Mouse (Mus musculus): ENCODE results near the gene Psmd12. TPM values are rescaled to one million over a fixed set of nuclear protein-coding genes. Genes with fewer than 3 reads are reported as not detected.

Gene Psmd12
- polyA plus RNA-seq, 1 experiment from 2014 or later, result 178 TPM

DNA sequence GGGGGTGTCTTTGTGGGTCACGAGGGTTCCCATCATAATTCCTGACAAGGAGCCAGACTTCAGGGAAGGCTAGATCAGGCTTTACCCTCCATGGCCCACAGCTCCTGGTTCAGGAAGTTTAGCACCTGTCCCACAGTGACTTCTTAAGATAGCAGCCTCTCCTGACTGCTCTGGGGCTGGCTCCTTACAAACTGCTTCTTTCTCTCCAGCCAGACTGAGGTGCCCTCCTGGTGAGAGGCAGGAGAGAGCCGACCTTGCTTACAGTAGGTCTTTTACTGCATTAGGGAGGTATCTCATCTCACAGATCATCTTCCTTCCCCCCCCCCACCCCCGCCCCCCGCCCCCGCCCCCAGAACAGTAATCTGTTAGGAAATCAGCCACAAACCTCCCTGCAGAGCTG lies 53.0 kb downstream of the Psmd12 start:
- H3K27me3 ChIP-seq (ENCODE audit: control insufficient read depth, insufficient read depth, low read length), result no peaks in the 10 kb centered on the region
- H3K9ac ChIP-seq (ENCODE audit: low read depth, low read length), result no peak overlapping the region
- no peak for ATAC-seq (replicated peaks; ENCODE audit: insufficient number of reproducible peaks, low FRiP score, low TSS enrichment)
- H3K36me3 ChIP-seq (ENCODE audit: control insufficient read depth, insufficient read depth, low read length), result no peaks in the 10 kb centered on the region
- no peaks in the 10 kb centered on the region for H3K9me3 ChIP-seq (replicated peaks; ENCODE audit: control insufficient read depth, low read length)
- no peak overlapping the region for H3K27ac ChIP-seq (ENCODE audit: low read depth, low read length)
- H3K4me2 ChIP-seq, result no peak overlapping the region
- H3K4me1 ChIP-seq (ENCODE audit: control insufficient read depth, insufficient read depth, low read length), result no peaks in the 10 kb centered on the region
- 29% methylated on average over 4 of the region's 5 CpGs for WGBS (ENCODE audit: insufficient replicate concordance)
- H3K4me3 ChIP-seq (ENCODE audit: low read depth, low read length), result no peak overlapping the region

DNA sequence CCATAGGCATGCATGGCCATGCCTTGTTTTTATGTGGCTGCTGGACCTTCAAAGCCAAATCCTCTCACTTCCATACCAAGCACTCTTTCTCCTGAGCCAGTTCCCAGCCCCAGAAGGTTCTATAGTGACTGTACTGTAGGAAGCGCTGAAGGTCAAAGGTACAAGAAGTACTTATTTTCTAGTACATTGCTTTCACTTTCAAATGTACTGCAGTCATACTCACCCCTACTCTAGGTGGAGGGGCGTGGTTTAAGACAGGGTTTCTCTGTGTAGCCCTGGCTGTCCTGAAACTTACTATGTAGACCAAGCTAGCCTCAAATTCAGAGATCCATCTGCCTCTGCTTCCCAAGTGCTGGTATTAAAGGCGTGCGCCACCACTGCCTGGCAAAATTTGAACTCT lies 59.7 kb downstream of the Psmd12 start:
- H3K27ac ChIP-seq (ENCODE audit: low read depth, low read length), result no peak overlapping the region
- ATAC-seq (replicated peaks; ENCODE audit: insufficient number of reproducible peaks, low FRiP score, low TSS enrichment), result no peak
- H3K4me2 ChIP-seq, result no peak overlapping the region
- WGBS (ENCODE audit: insufficient replicate concordance), result 85% methylated on average over 4 of the region's 4 CpGs
- H3K27me3 ChIP-seq (ENCODE audit: control insufficient read depth, insufficient read depth, low read length), result no peaks in the 10 kb centered on the region
- no peak overlapping the region for H3K4me3 ChIP-seq (ENCODE audit: low read depth, low read length)
- H3K4me1 ChIP-seq (ENCODE audit: control insufficient read depth, insufficient read depth, low read length), result no peaks in the 10 kb centered on the region
- H3K36me3 ChIP-seq (ENCODE audit: control insufficient read depth, insufficient read depth, low read length), result no peaks in the 10 kb centered on the region
- no peak overlapping the region for H3K9ac ChIP-seq (ENCODE audit: low read depth, low read length)
- no peaks in the 10 kb centered on the region for H3K9me3 ChIP-seq (replicated peaks; ENCODE audit: control insufficient read depth, low read length)

DNA sequence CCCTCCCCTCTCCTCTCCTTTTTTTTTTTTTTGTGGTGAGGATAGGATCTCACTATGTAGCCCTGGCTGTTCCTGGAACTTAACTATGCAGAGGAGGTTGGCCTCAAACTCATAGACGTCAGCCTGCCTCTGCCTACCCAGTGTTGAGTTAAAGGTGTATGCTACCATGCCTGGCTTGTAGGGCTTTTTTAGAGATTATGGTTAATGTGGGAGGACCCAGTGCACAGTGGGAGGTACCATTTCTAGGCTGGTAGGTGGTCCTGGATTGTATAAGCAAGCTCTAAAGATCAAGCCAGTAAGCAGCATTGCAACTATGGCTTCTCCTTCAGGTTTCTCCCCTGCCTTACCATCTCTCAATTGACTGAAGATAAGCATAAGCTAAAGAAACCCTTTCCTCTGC lies 61.1 kb downstream of the Psmd12 start:
- H3K27ac ChIP-seq (ENCODE audit: low read depth, low read length), result no peak overlapping the region
- H3K36me3 ChIP-seq (ENCODE audit: control insufficient read depth, insufficient read depth, low read length), result no peaks in the 10 kb centered on the region
- no peak overlapping the region for H3K4me2 ChIP-seq
- H3K4me3 ChIP-seq (ENCODE audit: low read depth, low read length), result no peak overlapping the region
- H3K9me3 ChIP-seq (replicated peaks; ENCODE audit: control insufficient read depth, low read length), result no peaks in the 10 kb centered on the region
- no peaks in the 10 kb centered on the region for H3K27me3 ChIP-seq (ENCODE audit: control insufficient read depth, insufficient read depth, low read length)
- WGBS (ENCODE audit: insufficient replicate concordance), result 63% methylated on average over 1 of the region's 1 CpGs
- ATAC-seq (replicated peaks; ENCODE audit: insufficient number of reproducible peaks, low FRiP score, low TSS enrichment), result no peak
- H3K4me1 ChIP-seq (ENCODE audit: control insufficient read depth, insufficient read depth, low read length), result no peaks in the 10 kb centered on the region
- H3K9ac ChIP-seq (ENCODE audit: low read depth, low read length), result no peak overlapping the region

DNA sequence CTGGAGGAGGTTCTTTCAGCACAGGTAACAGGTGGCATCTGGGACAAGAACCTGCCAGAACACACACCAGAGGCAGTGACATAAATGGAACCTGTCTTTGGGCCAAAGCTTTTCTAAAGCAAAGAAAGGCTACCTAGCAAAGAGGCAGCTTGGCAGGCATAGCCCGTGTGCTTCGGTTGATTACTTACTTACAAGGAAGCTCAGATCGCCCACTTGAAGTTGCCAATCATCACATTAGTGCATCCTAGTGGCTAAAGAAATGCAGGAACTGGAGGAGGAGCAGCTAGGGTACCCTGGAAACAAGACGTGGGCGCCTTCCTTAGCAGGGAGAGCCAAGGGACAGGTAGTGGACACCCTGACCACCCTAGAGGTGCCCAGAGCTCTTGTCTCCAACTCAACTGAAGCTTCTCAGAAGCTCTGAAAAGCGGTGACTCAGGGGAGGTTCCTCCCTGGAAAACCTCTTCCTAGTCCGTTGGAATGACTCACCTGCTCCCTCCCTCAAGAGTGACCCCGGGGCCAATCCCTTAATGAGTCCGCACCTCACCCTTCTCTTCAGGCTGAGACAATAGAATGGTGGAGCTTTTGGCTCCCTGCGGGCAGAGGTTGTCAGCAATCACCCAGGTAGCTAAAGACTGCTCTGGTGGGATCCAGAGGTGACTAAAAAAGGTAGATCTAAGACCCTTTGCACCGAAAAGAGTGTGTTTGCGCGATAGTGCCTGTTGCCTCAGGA lies 66.6 kb downstream of the Psmd12 start:
- WGBS (ENCODE audit: insufficient replicate concordance), result 20% methylated on average over 13 of the region's 13 CpGs
- H3K27ac ChIP-seq (ENCODE audit: low read depth, low read length), result no peak overlapping the region
- ATAC-seq (replicated peaks; ENCODE audit: insufficient number of reproducible peaks, low FRiP score, low TSS enrichment), result no peak
- H3K9ac ChIP-seq (ENCODE audit: low read depth, low read length), result no peak overlapping the region
- H3K4me2 ChIP-seq, result peak overlapping the region; percentile 98
- H3K9me3 ChIP-seq (replicated peaks; ENCODE audit: control insufficient read depth, low read length), result no peaks in the 10 kb centered on the region
- H3K36me3 ChIP-seq (ENCODE audit: control insufficient read depth, insufficient read depth, low read length), result 0 out of 2 replicates have a peak, but pooled peaks cover 2% of the 10 kb centered on the region
- H3K4me1 ChIP-seq (ENCODE audit: control insufficient read depth, insufficient read depth, low read length), result peaks cover 7% of the 10 kb centered on the region; the same call in 1 of the 2 replicates
- H3K4me3 ChIP-seq (ENCODE audit: low read depth, low read length), result peak overlapping the region; percentile 96; the same call in 1 of the 2 replicates
- no peaks in the 10 kb centered on the region for H3K27me3 ChIP-seq (ENCODE audit: control insufficient read depth, insufficient read depth, low read length)

DNA sequence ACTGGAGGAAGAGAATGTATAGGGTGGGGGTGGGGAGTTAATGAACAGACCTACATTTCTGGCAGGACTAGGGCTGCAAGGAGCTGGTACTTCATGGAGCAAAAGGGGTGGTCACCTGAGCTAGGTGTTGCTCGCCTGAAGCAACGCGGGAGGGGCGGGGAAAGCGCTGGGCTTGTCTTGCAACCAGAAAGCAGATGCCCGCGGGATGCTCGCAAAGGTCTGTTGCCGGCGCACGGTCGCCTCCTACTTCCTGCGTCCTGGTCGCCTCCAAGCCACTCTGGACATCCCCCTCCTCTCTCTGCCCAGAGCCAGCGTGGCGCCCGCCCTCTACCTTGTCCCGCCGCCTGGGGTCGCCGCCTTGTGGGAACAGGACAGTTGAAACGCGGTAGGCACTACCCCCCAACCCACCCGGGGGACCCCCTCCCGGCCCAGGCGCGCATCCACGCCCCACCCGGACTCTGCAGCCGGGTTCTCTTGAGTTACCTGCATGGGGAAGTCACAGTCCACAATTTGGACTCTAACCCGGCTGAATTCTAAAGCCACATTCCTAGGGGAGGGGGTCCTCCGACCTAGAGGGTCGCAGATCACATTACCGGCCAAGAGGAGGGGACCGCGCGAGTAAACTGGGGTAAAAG lies 67.5 kb downstream of the Psmd12 start:
- ATAC-seq (replicated peaks; ENCODE audit: insufficient number of reproducible peaks, low FRiP score, low TSS enrichment), result peak; percentile 56; the same call in 1 of the 2 replicates
- 1% methylated on average over 35 of the region's 37 CpGs for WGBS (ENCODE audit: insufficient replicate concordance)
- H3K9me3 ChIP-seq (replicated peaks; ENCODE audit: control insufficient read depth, low read length), result no peaks in the 10 kb centered on the region
- peak overlapping the region; percentile 88 for H3K9ac ChIP-seq (ENCODE audit: low read depth, low read length)
- H3K27ac ChIP-seq (ENCODE audit: low read depth, low read length), result peak overlapping the region; percentile 60; the same call in 1 of the 2 replicates
- H3K27me3 ChIP-seq (ENCODE audit: control insufficient read depth, insufficient read depth, low read length), result no peaks in the 10 kb centered on the region
- H3K4me3 ChIP-seq (ENCODE audit: low read depth, low read length), result peak overlapping the region; percentile 96
- H3K36me3 ChIP-seq (ENCODE audit: control insufficient read depth, insufficient read depth, low read length), result 0 out of 2 replicates have a peak, but pooled peaks cover 2% of the 10 kb centered on the region
- peaks cover 13% of the 10 kb centered on the region for H3K4me1 ChIP-seq (ENCODE audit: control insufficient read depth, insufficient read depth, low read length)
- H3K4me2 ChIP-seq, result peak overlapping the region; percentile 98

DNA sequence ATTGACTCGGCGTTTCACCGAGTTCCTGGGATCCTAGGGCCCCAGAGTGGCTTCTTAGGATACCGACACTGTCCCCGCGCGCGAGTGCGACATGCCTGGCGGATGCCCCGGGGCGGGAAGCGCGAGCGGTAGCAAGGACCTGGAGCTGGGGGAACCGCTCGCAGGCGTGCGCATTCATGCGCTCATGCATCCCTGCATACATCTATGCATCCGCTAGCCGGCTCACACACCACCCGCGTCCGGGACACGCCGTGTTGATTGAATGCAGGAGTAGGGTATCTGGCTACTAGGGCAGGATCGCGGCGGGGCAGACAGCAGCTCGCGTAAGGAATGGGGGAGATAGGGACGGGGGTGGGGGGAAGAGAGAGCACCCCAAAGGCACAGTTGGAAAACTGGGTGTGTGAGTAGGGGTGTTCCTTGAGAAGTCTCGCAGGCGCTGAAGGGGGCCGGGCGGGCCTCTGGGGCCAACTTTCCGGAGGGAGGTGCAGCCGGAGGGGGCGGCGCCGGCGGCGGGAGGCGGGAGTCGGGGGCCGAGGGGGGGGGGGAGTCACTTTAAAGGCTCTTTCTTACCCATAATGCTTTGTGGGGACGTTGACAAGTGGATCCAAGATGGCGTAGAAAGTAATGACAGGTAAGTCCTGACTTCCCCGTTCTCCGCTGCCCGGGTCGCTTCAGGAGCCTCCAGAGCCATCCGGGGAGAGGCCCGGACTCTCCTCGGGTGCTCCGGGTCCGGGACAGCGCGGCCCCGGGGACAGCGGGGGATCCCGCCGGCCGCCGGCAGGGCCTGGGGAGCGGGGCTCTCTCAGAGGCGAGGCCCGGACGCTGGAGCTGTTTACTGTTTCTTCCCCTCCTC lies 68.3 kb downstream of the Psmd12 start, which contains the start of gene Helz:
TSS of gene Helz (plus strand) at position 580 of the 853 bp plus-strand sequence.
- WGBS (ENCODE audit: insufficient replicate concordance), result under 1% methylated on average over 66 of the region's 70 CpGs
- H3K36me3 ChIP-seq (ENCODE audit: control insufficient read depth, insufficient read depth, low read length), result 0 out of 2 replicates have a peak, but pooled peaks cover 2% of the 10 kb centered on the region
- H3K27ac ChIP-seq (ENCODE audit: low read depth, low read length), result peak within 1 kb of the TSS; percentile 60
- peaks cover 13% of the 10 kb centered on the region for H3K4me1 ChIP-seq (ENCODE audit: control insufficient read depth, insufficient read depth, low read length)
- peak within 1 kb of the TSS; percentile 98 for H3K4me2 ChIP-seq
- H3K9ac ChIP-seq (ENCODE audit: low read depth, low read length), result peak within 1 kb of the TSS; percentile 88
- no peaks in the 10 kb centered on the region for H3K27me3 ChIP-seq (ENCODE audit: control insufficient read depth, insufficient read depth, low read length)
- peak; percentile 71 for ATAC-seq (replicated peaks; ENCODE audit: insufficient number of reproducible peaks, low FRiP score, low TSS enrichment)
- peak within 1 kb of the TSS; percentile 96 for H3K4me3 ChIP-seq (ENCODE audit: low read depth, low read length)
- H3K9me3 ChIP-seq (replicated peaks; ENCODE audit: control insufficient read depth, low read length), result no peaks in the 10 kb centered on the region

DNA sequence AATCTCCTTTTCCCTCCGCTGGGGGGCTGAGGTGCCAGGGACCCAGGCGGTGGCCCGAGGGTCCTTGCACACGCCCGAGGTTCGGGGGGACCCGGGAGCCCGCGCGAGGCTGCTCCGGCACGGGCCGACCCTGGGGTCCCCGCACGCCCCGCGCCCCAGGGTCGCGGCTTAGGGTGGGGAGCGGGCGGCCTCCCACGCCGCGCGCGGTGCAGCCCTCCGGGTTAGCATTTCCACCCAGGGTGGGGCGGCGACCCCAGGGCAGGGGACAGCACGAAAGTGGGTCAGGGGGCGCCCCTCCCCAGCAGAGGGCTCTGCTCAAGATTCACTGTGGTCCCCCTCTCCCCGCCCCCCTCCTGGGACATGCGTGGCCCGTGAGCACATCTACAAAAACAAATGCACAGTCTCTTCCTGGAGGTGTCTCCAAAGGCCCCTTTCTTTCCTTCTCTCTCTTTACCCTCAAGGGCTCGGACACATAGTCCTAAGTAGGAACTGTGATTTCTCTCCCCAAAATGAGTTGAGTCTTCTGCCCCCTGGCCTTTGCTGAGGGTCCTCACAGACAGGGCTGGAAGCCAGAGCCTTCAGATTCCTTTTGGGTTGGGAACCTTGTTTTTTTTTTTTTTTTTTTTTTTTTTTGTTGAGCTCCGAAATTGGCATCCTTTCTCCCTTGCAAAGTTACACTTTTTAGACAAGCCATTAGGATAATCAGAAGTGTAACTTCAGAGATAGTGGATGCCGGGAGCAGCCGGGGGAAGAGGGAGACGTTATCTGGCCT lies 69.1 kb downstream of the Psmd12 start:
- Histone ChIP-seq H3K36me3 (ENCODE audit: control insufficient read depth, insufficient read depth, low read length) (0 out of 2 replicates have a peak, but pooled peaks cover 5% of the 10 kb centered on the region), H3K4me3 (ENCODE audit: low read depth, low read length) (peak overlapping the region; percentile 96), H3K9ac (ENCODE audit: low read depth, low read length) (peak overlapping the region; percentile 88), H3K27me3 (ENCODE audit: control insufficient read depth, insufficient read depth, low read length) (no peaks in the 10 kb centered on the region), H3K27ac (ENCODE audit: low read depth, low read length) (peak overlapping the region; percentile 60), H3K4me2 (peak overlapping the region; percentile 98), H3K9me3 (replicated peaks; ENCODE audit: control insufficient read depth, low read length) (no peaks in the 10 kb centered on the region), H3K4me1 (ENCODE audit: control insufficient read depth, insufficient read depth, low read length) (peaks cover 13% of the 10 kb centered on the region)
- 2% methylated on average over 38 of the region's 39 CpGs for WGBS (ENCODE audit: insufficient replicate concordance)
- peak; percentile 8; the same call in 1 of the 2 replicates for ATAC-seq (replicated peaks; ENCODE audit: insufficient number of reproducible peaks, low FRiP score, low TSS enrichment)
